Comparison of ENCODE assay signal across 8 mouse cellular contexts in genomic region chr8:107056973-107057369, GRCm38 (mm10). TPM values are rescaled to one million over a fixed set of nuclear protein-coding genes. Genes with fewer than 3 reads are reported as not detected.
DNase-seq lines count a peak whose midpoint lies in the region; ATAC-seq and TF ChIP-seq lines count a peak whose summit lies in the region.

No protein-coding gene starts in this region.

- DNase-seq in layer of hippocampus, adult 2 months (ENCODE audit: low spot score in 2 of 2), result no peak
- no peak for DNase-seq in layer of hippocampus, postnatal 10 days (ENCODE audit: low spot score in 2 of 2)
- DNase-seq in c-Kit-positive CD71-negative TER-119-negative erythroid progenitor cells, embryonic 14.5 days (ENCODE audit: low read depth), result peak; percentile 13
- no peak for DNase-seq in midbrain, embryonic 11.5 days (ENCODE audit: low spot score, missing footprints)
- DNase-seq in yolk sac, embryonic 10.5 days (ENCODE audit: low spot score), result no peak
- no peak for DNase-seq in gastrocnemius, postnatal 36 days

- ATAC-seq in hematopoietic stem cell, adult 5-6 weeks (replicated peaks in 1 of 2; ENCODE audit: insufficient read depth in 1 of 2, low FRiP score in 2 of 2, low TSS enrichment in 1 of 2, low read depth in 1 of 2, poor library complexity in 2 of 2, severe bottlenecking in 2 of 2), result peak; percentile 52 to 68
- ATAC-seq in midbrain, embryonic 11.5 days (ENCODE audit: low FRiP score), result peak; percentile 78
- ATAC-seq in cerebellum, adult (ENCODE audit: insufficient number of reproducible peaks, low FRiP score, low TSS enrichment), result no peak; the same call in 1 of the 2 replicates

- peak overlapping the region; percentile 76 for H3K27ac ChIP-seq in layer of hippocampus, adult 2 months
- H3K27ac ChIP-seq in midbrain, embryonic 11.5 days (ENCODE audit: low read depth, low read length), result no peak overlapping the region

- no peaks in the 10 kb centered on the region for H3K9me3 ChIP-seq in midbrain, embryonic 11.5 days (ENCODE audit: control insufficient read depth, low read length)

- intact Hi-C loops in gastrocnemius, postnatal 36 days (cut with DNase I), result no loop called here

- H3K27me3 ChIP-seq in midbrain, embryonic 11.5 days (ENCODE audit: control insufficient read depth, insufficient read depth, low read length), result no peaks in the 10 kb centered on the region

- peaks cover 16% of the 10 kb centered on the region for H3K4me1 ChIP-seq in midbrain, embryonic 11.5 days (ENCODE audit: control insufficient read depth, insufficient read depth, low read length)

- WGBS in midbrain, embryonic 11.5 days, result under 1% methylated on average over 32 of the region's 33 CpGs

- TF ChIP-seq CTCF in layer of hippocampus, adult 2 months (conservative IDR thresholded peaks at IDR 0.05), result no peak

- H3K4me3 ChIP-seq in layer of hippocampus, adult 2 months, result peak overlapping the region; percentile 93
- H3K4me3 ChIP-seq in midbrain, embryonic 11.5 days (ENCODE audit: low read depth, low read length), result peak overlapping the region; percentile 98

- peak overlapping the region; percentile 80 for H3K9ac ChIP-seq in midbrain, embryonic 11.5 days (ENCODE audit: low read length)

- peak overlapping the region; percentile 96 for H3K4me2 ChIP-seq in midbrain, embryonic 11.5 days

- H3K36me3 ChIP-seq in midbrain, embryonic 11.5 days (ENCODE audit: control insufficient read depth, insufficient read depth, low read length), result peaks cover 15% of the 10 kb centered on the region

RNA-seq across cellular contexts. Expression of gene Nip7, which starts 0.3 kb away (rescaled TPM):
- total RNA-seq in layer of hippocampus, adult 2 months (2021), result 10 to 100 TPM; 43.5 to 46.2 TPM
- 10 to 100 TPM; 57.3 to 66.3 TPM for total RNA-seq in layer of hippocampus, postnatal 10 days (2021)
- 22.2 and 32.5 TPM in 2 replicates for total RNA-seq in hematopoietic stem cell, adult 5-6 weeks (2017)
- polyA plus RNA-seq in midbrain, embryonic 11.5 days (2014; fragmentation: Nextera tagmentation; extraction: Ambion mirVana), result 100 and 102 TPM in 2 replicates
- total RNA-seq in gastrocnemius, postnatal 36 days (2021), result 10 to 100 TPM; 13.7 to 21.5 TPM

RNA-seq across cellular contexts. Expression of gene Cog8, which starts 0.5 kb away (rescaled TPM):
- 10 to 100 TPM; 27.8 to 32.5 TPM for total RNA-seq in layer of hippocampus, adult 2 months (2021)
- total RNA-seq in layer of hippocampus, postnatal 10 days (2021), result 10 to 100 TPM; 24.9 to 27.8 TPM
- 15.0 and 20.8 TPM in 2 replicates for total RNA-seq in hematopoietic stem cell, adult 5-6 weeks (2017)
- 38.1 and 38.8 TPM in 2 replicates for polyA plus RNA-seq in midbrain, embryonic 11.5 days (2014; fragmentation: Nextera tagmentation; extraction: Ambion mirVana)
- 10 to 100 TPM; 15.0 to 16.1 TPM for total RNA-seq in gastrocnemius, postnatal 36 days (2021)

RNA-seq across cellular contexts. Expression of gene Tmed6, which starts 8.5 kb away (rescaled TPM):
- total RNA-seq in layer of hippocampus, adult 2 months (2021), result under 1 TPM in 1 of 2 experiments, not detected in 1; 0.42 TPM
- total RNA-seq in layer of hippocampus, postnatal 10 days (2021), result not detected
- total RNA-seq in hematopoietic stem cell, adult 5-6 weeks (2017), result not detected in 2 replicates
- polyA plus RNA-seq in midbrain, embryonic 11.5 days (2014; fragmentation: Nextera tagmentation; extraction: Ambion mirVana), result not detected in 2 replicates
- not detected for total RNA-seq in gastrocnemius, postnatal 36 days (2021)

RNA-seq across cellular contexts. Expression of gene Pdf, which starts 8.6 kb away (rescaled TPM):
- total RNA-seq in layer of hippocampus, adult 2 months (2021), result 10 to 100 TPM; 25.2 to 26.1 TPM
- 10 to 100 TPM; 23.6 to 27.6 TPM for total RNA-seq in layer of hippocampus, postnatal 10 days (2021)
- total RNA-seq in hematopoietic stem cell, adult 5-6 weeks (2017), result 43.8 and 43.9 TPM in 2 replicates
- polyA plus RNA-seq in midbrain, embryonic 11.5 days (2014; fragmentation: Nextera tagmentation; extraction: Ambion mirVana), result 39.8 and 42.1 TPM in 2 replicates
- 10 to 100 TPM; 38.3 to 41.6 TPM for total RNA-seq in gastrocnemius, postnatal 36 days (2021)

RNA-seq across cellular contexts. Expression of gene Vps4a, which starts 25.9 kb away (rescaled TPM):
- 100 to 1,000 TPM; 112 to 116 TPM for total RNA-seq in layer of hippocampus, adult 2 months (2021)
- 100 to 1,000 TPM; 108 to 119 TPM for total RNA-seq in layer of hippocampus, postnatal 10 days (2021)
- 40.3 and 47.9 TPM in 2 replicates for total RNA-seq in hematopoietic stem cell, adult 5-6 weeks (2017)
- polyA plus RNA-seq in midbrain, embryonic 11.5 days (2014; fragmentation: Nextera tagmentation; extraction: Ambion mirVana), result 94.9 and 96.4 TPM in 2 replicates
- total RNA-seq in gastrocnemius, postnatal 36 days (2021), result 10 to 100 TPM; 61.1 to 64.6 TPM
